ENCODE assay signal across 16 mouse cellular contexts in the genomic region with DNA sequence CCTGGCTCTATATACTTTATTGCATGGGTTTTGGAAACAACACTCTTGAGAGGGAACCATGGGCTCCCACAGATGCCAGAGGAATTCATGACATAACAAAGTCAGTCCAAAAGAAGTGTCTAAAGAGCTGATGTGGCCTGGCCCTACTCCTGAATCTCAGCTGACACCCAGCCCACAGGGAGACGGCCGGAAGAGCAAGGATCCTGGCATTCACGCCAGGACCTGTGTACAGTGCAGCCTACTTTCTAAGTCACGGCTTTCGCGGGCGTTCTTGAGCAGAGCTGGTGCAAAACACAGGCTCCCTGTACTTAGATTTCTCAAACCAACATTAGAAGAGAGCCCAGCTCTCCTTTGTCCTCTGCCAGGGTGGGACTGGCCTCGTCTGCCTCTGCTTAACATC. TPM values are rescaled to one million over a fixed set of nuclear protein-coding genes. Genes with fewer than 3 reads are reported as not detected.
DNase-seq lines count a peak whose midpoint lies in the region; ATAC-seq lines count a peak whose summit lies in the region.
"Had no signal": no experiment of that assay in that cellular context is flagged by ENCODE, and none has a peak within 500 bp of the region (broad histone marks: within the 10 kb centered on the region; RNA-seq: fewer than 3 reads in every experiment).

No protein-coding gene starts in this region.

- H3K4me1 ChIP-seq in hindbrain, embryonic 10.5 days (replicated peaks): peaks cover 50% of the 10 kb centered on the region
- peaks cover 9% of the 10 kb centered on the region for H3K4me1 ChIP-seq in hindbrain, embryonic 11.5 days (replicated peaks; ENCODE audit: control insufficient read depth, insufficient read depth, low read length)

- no peaks in the 10 kb centered on the region for H3K9me3 ChIP-seq in hindbrain, embryonic 10.5 days
- no peaks in the 10 kb centered on the region for H3K9me3 ChIP-seq in hindbrain, embryonic 11.5 days (ENCODE audit: control insufficient read depth, low read length)
- H3K9me3 ChIP-seq: forebrain, embryonic 13.5 days; liver, embryonic 13.5 days had no signal

- H3K4me2 ChIP-seq in hindbrain, embryonic 11.5 days (replicated peaks; ENCODE audit: low read depth, low read length): no peak overlapping the region
- H3K4me2 ChIP-seq: forebrain, embryonic 13.5 days; liver, embryonic 13.5 days had no signal

- 81% methylated on average over 8 of the region's 8 CpGs for WGBS in hindbrain, embryonic 10.5 days
- 84% methylated on average over 8 of the region's 8 CpGs for WGBS in hindbrain, embryonic 11.5 days

- ATAC-seq in hindbrain, embryonic 11.5 days (ENCODE audit: low FRiP score): no peak
- ATAC-seq: forebrain, embryonic 13.5 days had no signal

- intact Hi-C loops in heart, postnatal 25 days (cut with DNase I): no loop called here

- H3K27ac ChIP-seq in hindbrain, embryonic 10.5 days: peak overlapping the region; percentile 74
- H3K27ac ChIP-seq in hindbrain, embryonic 11.5 days (ENCODE audit: low read depth, low read length): no peak overlapping the region
- H3K27ac ChIP-seq: forebrain, embryonic 13.5 days; layer of hippocampus, adult 2 months; liver, embryonic 13.5 days had no signal

- H3K4me3 ChIP-seq in hindbrain, embryonic 10.5 days: no peak overlapping the region
- H3K4me3 ChIP-seq in hindbrain, embryonic 11.5 days (ENCODE audit: low read depth, low read length): no peak overlapping the region
- H3K4me3 ChIP-seq: forebrain, embryonic 13.5 days; layer of hippocampus, adult 2 months; liver, embryonic 13.5 days had no signal

- no peak for DNase-seq in hindbrain, embryonic 10.5 days (ENCODE audit: low spot score)
- no peak for DNase-seq in hindbrain, embryonic 11.5 days (ENCODE audit: low spot score)
- peak; percentile 26 for DNase-seq in 3T3-L1 (ENCODE audit: low read depth, low spot score)
- DNase-seq in fibroblast of lung, adult 2 months (ENCODE audit: low read depth): peak; percentile 46
- peak; percentile 46 for DNase-seq in heart, postnatal 25 days (ENCODE audit: low spot score)
- no peak for DNase-seq in spleen, adult 12 weeks (ENCODE audit: low spot score)
- no peak for DNase-seq in frontal cortex, postnatal 10 days (ENCODE audit: low spot score in 2 of 2)
- DNase-seq: cerebellum, adult 2 months; kidney, adult 8-10 months; liver, embryonic 13.5 days; thymus, postnatal 25 days had no signal

- no peak overlapping the region for H3K9ac ChIP-seq in hindbrain, embryonic 11.5 days (ENCODE audit: low read depth, low read length)
- H3K9ac ChIP-seq: forebrain, embryonic 13.5 days; liver, embryonic 13.5 days had no signal

- no peaks in the 10 kb centered on the region for H3K27me3 ChIP-seq in hindbrain, embryonic 10.5 days (ENCODE audit: insufficient read depth, poor library complexity, severe bottlenecking)
- H3K27me3 ChIP-seq in hindbrain, embryonic 11.5 days (ENCODE audit: control insufficient read depth, insufficient read depth, low read length): no peaks in the 10 kb centered on the region
- H3K27me3 ChIP-seq: CH12.LX; forebrain, embryonic 13.5 days; liver, embryonic 13.5 days had no signal

- no peaks in the 10 kb centered on the region for H3K36me3 ChIP-seq in hindbrain, embryonic 10.5 days
- H3K36me3 ChIP-seq in hindbrain, embryonic 11.5 days (ENCODE audit: control insufficient read depth, insufficient read depth, low read length): no peaks in the 10 kb centered on the region
- H3K36me3 ChIP-seq: liver, embryonic 13.5 days had no signal

RNA-seq across cellular contexts. Expression of a gene that starts 10.9 kb away (rescaled TPM):
- polyA plus RNA-seq in hindbrain, embryonic 10.5 days (2016; fragmentation: Nextera tagmentation; extraction: Ambion mirVana): 41.4 and 43.8 TPM in 2 replicates
- 13.0 and 16.9 TPM in 2 replicates for polyA plus RNA-seq in hindbrain, embryonic 11.5 days (2014; fragmentation: Nextera tagmentation; extraction: Ambion mirVana)
- 1 to 10 TPM; 1.1 to 1.2 TPM for total RNA-seq in heart, postnatal 25 days (2021)

RNA-seq across cellular contexts. Expression of a gene that starts 21.9 kb away (rescaled TPM):
- polyA plus RNA-seq in hindbrain, embryonic 10.5 days (2016; fragmentation: Nextera tagmentation; extraction: Ambion mirVana): 9.8 and 16.0 TPM in 2 replicates
- polyA plus RNA-seq in hindbrain, embryonic 11.5 days (2014; fragmentation: Nextera tagmentation; extraction: Ambion mirVana): 10.8 and 12.5 TPM in 2 replicates
- under 1 TPM; 0.36 to 0.39 TPM for total RNA-seq in heart, postnatal 25 days (2021)

RNA-seq across cellular contexts. Expression of a gene that starts 22.9 kb away (rescaled TPM):
- 14.5 and 16.9 TPM in 2 replicates for polyA plus RNA-seq in hindbrain, embryonic 10.5 days (2016; fragmentation: Nextera tagmentation; extraction: Ambion mirVana)
- 12.8 and 14.1 TPM in 2 replicates for polyA plus RNA-seq in hindbrain, embryonic 11.5 days (2014; fragmentation: Nextera tagmentation; extraction: Ambion mirVana)
- 10 to 100 TPM; 23.9 to 26.0 TPM for total RNA-seq in heart, postnatal 25 days (2021)

RNA-seq across cellular contexts. Expression of a gene that starts 29.0 kb away (rescaled TPM):
- polyA plus RNA-seq in hindbrain, embryonic 10.5 days (2016; fragmentation: Nextera tagmentation; extraction: Ambion mirVana): 0.60 and 1.3 TPM in 2 replicates
- 0.32 and 0.69 TPM in 2 replicates for polyA plus RNA-seq in hindbrain, embryonic 11.5 days (2014; fragmentation: Nextera tagmentation; extraction: Ambion mirVana)
- not detected for total RNA-seq in heart, postnatal 25 days (2021)
- total RNA-seq: layer of hippocampus, adult 2 months; left cerebral cortex, postnatal 25 days had no signal
- polyA plus RNA-seq: embryonic facial prominence, embryonic 11.5 days; liver, embryonic 13.5 days had no signal

RNA-seq across cellular contexts. Expression of a gene that starts 32.5 kb away (rescaled TPM):
- 1.3 and 1.4 TPM in 2 replicates for polyA plus RNA-seq in hindbrain, embryonic 10.5 days (2016; fragmentation: Nextera tagmentation; extraction: Ambion mirVana)
- 1.0 and 1.5 TPM in 2 replicates for polyA plus RNA-seq in hindbrain, embryonic 11.5 days (2014; fragmentation: Nextera tagmentation; extraction: Ambion mirVana)
- total RNA-seq in heart, postnatal 25 days (2021): 1 to 10 TPM; 3.0 to 3.1 TPM

Comparison
In these comparisons a context has a peak if more than half of its experiments do, and no peak if none do; other contexts are left out.
1. DNase-seq: peak in 3T3-L1 (single experiment), fibroblast of lung, adult 2 months (single experiment) and heart, postnatal 25 days (single experiment); none in hindbrain, embryonic 10.5 days (single experiment), hindbrain, embryonic 11.5 days (single experiment), spleen, adult 12 weeks (single experiment) and frontal cortex, postnatal 10 days (0 of 2).